Mouse (Mus musculus) thymus, adult 2 months (tissue): ENCODE data around the gene Proca1.

Source experiments
- CTCF ChIP-seq: fragments of 200-500 bp; IDR thresholded peaks from 2 replicates; pipeline ENCODE4 v1.5.1; 2012; ENCODE audit warnings: mild to moderate bottlenecking, control low read depth, low read length, moderate library complexity, borderline replicate concordance; ENCODE audit not compliant: control insufficient read depth, poor library complexity, insufficient read depth; ENCODE audit errors: extremely low read depth
- POLR2A ChIP-seq: fragments of 200-500 bp; IDR thresholded peaks from 2 replicates; pipeline ENCODE4 v1.6.1; 2012; ENCODE audit warnings: mild to moderate bottlenecking, low read length, control low read depth, moderate library complexity; ENCODE audit not compliant: control insufficient read depth, poor library complexity, insufficient read depth; ENCODE audit errors: extremely low read depth

DNA sequence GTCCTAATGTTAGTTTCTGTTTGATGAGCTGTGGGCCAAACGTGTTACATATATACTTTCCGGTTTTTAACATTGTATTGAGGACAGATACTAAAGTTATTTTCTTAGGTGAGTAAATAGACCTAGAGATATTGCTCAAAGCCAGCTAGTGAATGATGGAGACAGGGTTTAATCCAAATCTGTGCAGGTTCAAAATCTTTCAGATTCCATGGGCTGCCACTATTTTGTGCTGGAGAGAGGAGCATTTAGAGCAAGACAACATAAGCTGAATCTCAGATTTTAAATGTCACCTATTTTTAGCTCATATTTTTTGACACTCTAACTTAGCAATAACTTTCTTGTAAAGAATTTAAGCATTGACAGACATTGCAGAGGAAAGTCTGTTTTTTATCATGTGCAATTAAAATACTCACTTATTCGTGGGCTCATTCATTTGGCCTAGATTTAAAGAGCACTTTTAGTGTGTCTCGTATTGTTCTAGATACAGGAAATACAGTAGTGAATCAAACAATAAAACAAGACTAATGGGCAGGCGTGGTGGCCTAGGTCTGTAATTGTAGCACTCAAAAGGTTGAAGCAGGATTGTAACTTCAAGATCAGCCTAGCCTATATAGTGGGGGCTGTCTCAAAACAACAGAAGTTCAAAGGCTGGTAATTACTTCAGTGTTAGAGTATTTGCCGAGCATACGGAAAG is 53.3 kb downstream of the Proca1 start:
- no peak for TF ChIP-seq POLR2A
- TF ChIP-seq CTCF, result no peak
